Mouse (Mus musculus): ENCODE results near the gene Meox1. TPM values are rescaled to one million over a fixed set of nuclear protein-coding genes. Genes with fewer than 3 reads are reported as not detected.

The Meox1 gene
- polyA plus RNA-seq (2012; fragmentation: generic; extraction: Trizol), result 0.02 TPM
- long read RNA-seq, experiment 1, result 0 reads
- long read RNA-seq, experiment 2, partial matches to known transcripts, result 0 of 1 reads
- long read RNA-seq, experiment 2, other reads (novel, unspliced or antisense), result 0 of 1 reads

- Histone ChIP-seq H3K79me2 (ENCODE audit: control insufficient read depth, insufficient read depth) (no peaks in the 10 kb centered on the region), H3K36me3 (ENCODE audit: control insufficient read depth, insufficient read depth) (no peaks in the 10 kb centered on the region), H3ac (ENCODE audit: control insufficient read depth, insufficient read length, low read depth) (peak within 1 kb of the TSS; percentile 6), H3K27me3 (ENCODE audit: control insufficient read depth, insufficient read depth, insufficient read length) (no peaks in the 10 kb centered on the region), H3K79me3 (ENCODE audit: low read depth) (no peaks in the 10 kb centered on the region), H3K4me3 (ENCODE audit: insufficient read depth, poor library complexity, severe bottlenecking) (no peak within 1 kb of the TSS)
- TF ChIP-seq FOSL1 (IDR thresholded peaks at IDR 0.05; ENCODE audit: insufficient read depth, low read length, poor library complexity, severe bottlenecking) (no peak), CEBPB (IDR thresholded peaks at IDR 0.05; ENCODE audit: low read depth) (no peak), USF1 (IDR thresholded peaks at IDR 0.05; ENCODE audit: low read depth) (no peak), CTCF (IDR thresholded peaks at IDR 0.05; ENCODE audit: control insufficient read depth, insufficient read depth, insufficient read length) (no peak), MYOD1 (IDR thresholded peaks at IDR 0.05; ENCODE audit: control insufficient read depth, insufficient read length, low read depth) (no peak), MAX (IDR thresholded peaks at IDR 0.05) (no peak), MYOG (IDR thresholded peaks at IDR 0.05; ENCODE audit: control insufficient read depth, extremely low read depth, insufficient read length) (no peak)
Measured at GRCm38 (mm10) chr11:101894204-101894603, at the start of gene Meox1. TSS of gene Meox1 (minus strand) at chr11:101894374.

DNA sequence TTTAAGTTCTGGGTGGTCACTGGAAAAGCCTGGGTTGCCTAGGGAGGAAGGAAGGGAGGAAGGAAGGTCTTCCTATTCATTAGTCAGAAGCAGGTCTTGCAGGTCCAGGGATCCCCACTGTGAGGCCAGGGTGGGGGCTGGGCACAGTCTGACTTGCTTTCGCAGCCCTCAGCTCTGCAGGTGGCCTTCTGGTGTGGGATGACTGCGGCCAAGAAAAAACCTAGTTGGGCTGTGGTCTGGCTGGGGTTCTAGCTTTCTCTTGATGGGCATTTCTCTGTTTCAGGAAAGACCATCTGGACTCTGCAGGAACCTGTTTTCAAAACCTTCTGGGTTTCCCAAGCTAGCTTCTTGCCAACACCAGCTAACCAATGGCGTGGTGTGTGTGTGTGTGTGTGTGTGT is 48.9 kb upstream of the Meox1 start:
- H3K36me3 ChIP-seq (ENCODE audit: control insufficient read depth, insufficient read depth), result no peaks in the 10 kb centered on the region
- no peak for TF ChIP-seq CTCF (IDR thresholded peaks at IDR 0.05; ENCODE audit: control insufficient read depth, insufficient read depth, insufficient read length)
- no peak for TF ChIP-seq USF1 (IDR thresholded peaks at IDR 0.05; ENCODE audit: low read depth)
- no peak for TF ChIP-seq CEBPB (IDR thresholded peaks at IDR 0.05; ENCODE audit: low read depth)
- no peak for TF ChIP-seq FOSL1 (IDR thresholded peaks at IDR 0.05; ENCODE audit: insufficient read depth, low read length, poor library complexity, severe bottlenecking)
- no peak for TF ChIP-seq MAX (IDR thresholded peaks at IDR 0.05)
- TF ChIP-seq MYOG (IDR thresholded peaks at IDR 0.05; ENCODE audit: control insufficient read depth, extremely low read depth, insufficient read length), result no peak
- no peak for TF ChIP-seq MYOD1 (IDR thresholded peaks at IDR 0.05; ENCODE audit: control insufficient read depth, insufficient read length, low read depth)
- H3K4me3 ChIP-seq (ENCODE audit: insufficient read depth, poor library complexity, severe bottlenecking), result no peak overlapping the region
- H3K79me3 ChIP-seq (ENCODE audit: low read depth), result no peaks in the 10 kb centered on the region
- H3K79me2 ChIP-seq (ENCODE audit: control insufficient read depth, insufficient read depth), result no peaks in the 10 kb centered on the region
- no peak overlapping the region for H3ac ChIP-seq (ENCODE audit: control insufficient read depth, insufficient read length, low read depth)
- H3K27me3 ChIP-seq (ENCODE audit: control insufficient read depth, insufficient read depth, insufficient read length), result peaks cover 51% of the 10 kb centered on the region

GRCm38 (mm10) chr11:101937108-101937507 is 42.9 kb upstream of the Meox1 start:
- H3K27me3 ChIP-seq (ENCODE audit: control insufficient read depth, insufficient read depth, insufficient read length), result peaks cover 65% of the 10 kb centered on the region
- H3K79me3 ChIP-seq (ENCODE audit: low read depth), result no peaks in the 10 kb centered on the region
- H3K4me3 ChIP-seq (ENCODE audit: insufficient read depth, poor library complexity, severe bottlenecking), result no peak overlapping the region
- H3K79me2 ChIP-seq (ENCODE audit: control insufficient read depth, insufficient read depth), result no peaks in the 10 kb centered on the region
- TF ChIP-seq MYOD1 (IDR thresholded peaks at IDR 0.05; ENCODE audit: control insufficient read depth, insufficient read length, low read depth), result no peak
- TF ChIP-seq MYOG (IDR thresholded peaks at IDR 0.05; ENCODE audit: control insufficient read depth, extremely low read depth, insufficient read length), result no peak
- no peak for TF ChIP-seq CEBPB (IDR thresholded peaks at IDR 0.05; ENCODE audit: low read depth)
- no peak for TF ChIP-seq USF1 (IDR thresholded peaks at IDR 0.05; ENCODE audit: low read depth)
- no peak for TF ChIP-seq FOSL1 (IDR thresholded peaks at IDR 0.05; ENCODE audit: insufficient read depth, low read length, poor library complexity, severe bottlenecking)
- TF ChIP-seq MAX (IDR thresholded peaks at IDR 0.05), result no peak
- no peak for TF ChIP-seq CTCF (IDR thresholded peaks at IDR 0.05; ENCODE audit: control insufficient read depth, insufficient read depth, insufficient read length)
- H3ac ChIP-seq (ENCODE audit: control insufficient read depth, insufficient read length, low read depth), result no peak overlapping the region
- no peaks in the 10 kb centered on the region for H3K36me3 ChIP-seq (ENCODE audit: control insufficient read depth, insufficient read depth)

- Histone ChIP-seq H3K27me3 (ENCODE audit: control insufficient read depth, insufficient read depth, insufficient read length) (peaks cover 65% of the 10 kb centered on the region), H3K4me3 (ENCODE audit: insufficient read depth, poor library complexity, severe bottlenecking) (no peak overlapping the region), H3K36me3 (ENCODE audit: control insufficient read depth, insufficient read depth) (no peaks in the 10 kb centered on the region), H3K79me3 (ENCODE audit: low read depth) (no peaks in the 10 kb centered on the region), H3K79me2 (ENCODE audit: control insufficient read depth, insufficient read depth) (no peaks in the 10 kb centered on the region), H3ac (ENCODE audit: control insufficient read depth, insufficient read length, low read depth) (no peak overlapping the region)
- TF ChIP-seq MYOG (IDR thresholded peaks at IDR 0.05; ENCODE audit: control insufficient read depth, extremely low read depth, insufficient read length) (no peak), CTCF (IDR thresholded peaks at IDR 0.05; ENCODE audit: control insufficient read depth, insufficient read depth, insufficient read length) (no peak), USF1 (IDR thresholded peaks at IDR 0.05; ENCODE audit: low read depth) (no peak), MAX (IDR thresholded peaks at IDR 0.05) (no peak), FOSL1 (IDR thresholded peaks at IDR 0.05; ENCODE audit: insufficient read depth, low read length, poor library complexity, severe bottlenecking) (no peak), MYOD1 (IDR thresholded peaks at IDR 0.05; ENCODE audit: control insufficient read depth, insufficient read length, low read depth) (no peak), CEBPB (IDR thresholded peaks at IDR 0.05; ENCODE audit: low read depth) (no peak)
Measured at GRCm38 (mm10) chr11:101936421-101936820, 42.2 kb upstream of the Meox1 start.

GRCm38 (mm10) chr11:101935743-101936142 is 41.6 kb upstream of the Meox1 start:
- no peaks in the 10 kb centered on the region for H3K79me3 ChIP-seq (ENCODE audit: low read depth)
- peaks cover 62% of the 10 kb centered on the region for H3K27me3 ChIP-seq (ENCODE audit: control insufficient read depth, insufficient read depth, insufficient read length)
- H3ac ChIP-seq (ENCODE audit: control insufficient read depth, insufficient read length, low read depth), result no peak overlapping the region
- TF ChIP-seq CTCF (IDR thresholded peaks at IDR 0.05; ENCODE audit: control insufficient read depth, insufficient read depth, insufficient read length), result no peak
- TF ChIP-seq MAX (IDR thresholded peaks at IDR 0.05), result no peak
- no peak for TF ChIP-seq CEBPB (IDR thresholded peaks at IDR 0.05; ENCODE audit: low read depth)
- no peak for TF ChIP-seq MYOG (IDR thresholded peaks at IDR 0.05; ENCODE audit: control insufficient read depth, extremely low read depth, insufficient read length)
- no peak for TF ChIP-seq USF1 (IDR thresholded peaks at IDR 0.05; ENCODE audit: low read depth)
- TF ChIP-seq MYOD1 (IDR thresholded peaks at IDR 0.05; ENCODE audit: control insufficient read depth, insufficient read length, low read depth), result no peak
- no peak for TF ChIP-seq FOSL1 (IDR thresholded peaks at IDR 0.05; ENCODE audit: insufficient read depth, low read length, poor library complexity, severe bottlenecking)
- H3K4me3 ChIP-seq (ENCODE audit: insufficient read depth, poor library complexity, severe bottlenecking), result no peak overlapping the region
- H3K79me2 ChIP-seq (ENCODE audit: control insufficient read depth, insufficient read depth), result no peaks in the 10 kb centered on the region
- no peaks in the 10 kb centered on the region for H3K36me3 ChIP-seq (ENCODE audit: control insufficient read depth, insufficient read depth)

Data from C2C12 (cell line).